Mouse (Mus musculus): ENCODE measurements around the gene Rack1. TPM values are rescaled to one million over a fixed set of nuclear protein-coding genes. Genes with fewer than 3 reads are reported as not detected.

Gene Rack1
- polyA plus RNA-seq, 1 experiment from 2014 or later, result 795 TPM

- Histone ChIP-seq H3K9me3 (replicated peaks; ENCODE audit: low read length) (no peaks in the 10 kb centered on the region), H3K4me1 (replicated peaks; ENCODE audit: insufficient read depth, low read length) (peaks cover 18% of the 10 kb centered on the region), H3K9ac (ENCODE audit: low read depth, low read length) (no peak overlapping the region), H3K27me3 (ENCODE audit: insufficient read depth, low read length) (no peaks in the 10 kb centered on the region), H3K36me3 (ENCODE audit: insufficient read depth, low read length) (peaks cover 37% of the 10 kb centered on the region; the same call in 1 of the 2 replicates), H3K4me3 (replicated peaks; ENCODE audit: low read depth, low read length) (no peak overlapping the region), H3K27ac (no peak overlapping the region), H3K4me2 (ENCODE audit: low read length) (no peak overlapping the region)
- no peak for DNase-seq (ENCODE audit: low spot score)
- no peak for ATAC-seq (replicated peaks; ENCODE audit: low FRiP score, low read depth)
- TF ChIP-seq CTCF (IDR thresholded peaks at IDR 0.05; ENCODE audit: low read depth), result no peak
Observed at GRCm38 (mm10) chr11:48813782-48814181, 13.7 kb downstream of the Rack1 start.

GRCm38 (mm10) chr11:48815851-48816250, 15.7 kb downstream of the Rack1 start:
- Histone ChIP-seq H3K27ac (no peak overlapping the region), H3K36me3 (ENCODE audit: insufficient read depth, low read length) (peaks cover 22% of the 10 kb centered on the region; the same call in 1 of the 2 replicates), H3K9me3 (replicated peaks; ENCODE audit: low read length) (no peaks in the 10 kb centered on the region), H3K9ac (ENCODE audit: low read depth, low read length) (peak overlapping the region; percentile 93; the same call in 1 of the 2 replicates), H3K4me1 (replicated peaks; ENCODE audit: insufficient read depth, low read length) (peaks cover 18% of the 10 kb centered on the region), H3K27me3 (ENCODE audit: insufficient read depth, low read length) (no peaks in the 10 kb centered on the region), H3K4me3 (replicated peaks; ENCODE audit: low read depth, low read length) (peak overlapping the region; percentile 77), H3K4me2 (ENCODE audit: low read length) (peak overlapping the region; percentile 68)
- 65% methylated on average over 16 of the region's 16 CpGs for WGBS
- DNase-seq (ENCODE audit: low spot score), result no peak
- TF ChIP-seq CTCF (IDR thresholded peaks at IDR 0.05; ENCODE audit: low read depth), result no peak
- ATAC-seq (replicated peaks; ENCODE audit: low FRiP score, low read depth), result no peak

- Histone ChIP-seq H3K27ac (peak overlapping the region; percentile 96), H3K9ac (ENCODE audit: low read depth, low read length) (peak overlapping the region; percentile 93), H3K4me1 (replicated peaks; ENCODE audit: insufficient read depth, low read length) (peaks cover 18% of the 10 kb centered on the region), H3K9me3 (replicated peaks; ENCODE audit: low read length) (no peaks in the 10 kb centered on the region), H3K4me2 (ENCODE audit: low read length) (peak overlapping the region; percentile 68), H3K27me3 (ENCODE audit: insufficient read depth, low read length) (no peaks in the 10 kb centered on the region), H3K36me3 (ENCODE audit: insufficient read depth, low read length) (peaks cover 18% of the 10 kb centered on the region; the same call in 1 of the 2 replicates), H3K4me3 (replicated peaks; ENCODE audit: low read depth, low read length) (peak overlapping the region; percentile 77)
- 1% methylated on average over 18 of the region's 23 CpGs for WGBS
- ATAC-seq (replicated peaks; ENCODE audit: low FRiP score, low read depth) (peak; percentile 60), DNase-seq (ENCODE audit: low spot score) (peak; percentile 71)
- no peak for TF ChIP-seq CTCF (IDR thresholded peaks at IDR 0.05; ENCODE audit: low read depth)
Observed at GRCm38 (mm10) chr11:48816281-48816781, 16.2 kb downstream of the Rack1 start.

- TF ChIP-seq CTCF (IDR thresholded peaks at IDR 0.05; ENCODE audit: low read depth), result peak; percentile 22; the same call in 1 of the 2 replicates
- H3K27ac ChIP-seq, result peak within 1 kb of the TSS; percentile 96
- peaks cover 11% of the 10 kb centered on the region; the same call in 1 of the 2 replicates for H3K36me3 ChIP-seq (ENCODE audit: insufficient read depth, low read length)
- WGBS, result under 1% methylated on average over 71 of the region's 77 CpGs
- H3K9me3 ChIP-seq (replicated peaks; ENCODE audit: low read length), result no peaks in the 10 kb centered on the region
- H3K27me3 ChIP-seq (ENCODE audit: insufficient read depth, low read length), result no peaks in the 10 kb centered on the region
- peak within 1 kb of the TSS; percentile 93 for H3K9ac ChIP-seq (ENCODE audit: low read depth, low read length)
- H3K4me1 ChIP-seq (replicated peaks; ENCODE audit: insufficient read depth, low read length), result peaks cover 18% of the 10 kb centered on the region
- H3K4me3 ChIP-seq (replicated peaks; ENCODE audit: low read depth, low read length), result peak within 1 kb of the TSS; percentile 77
- ATAC-seq (replicated peaks; ENCODE audit: low FRiP score, low read depth) (peak; percentile 96), DNase-seq (ENCODE audit: low spot score) (peak; percentile 98)
- H3K4me2 ChIP-seq (ENCODE audit: low read length), result peak within 1 kb of the TSS; percentile 68
Observed at GRCm38 (mm10) chr11:48816800-48817665, 16.9 kb downstream of the Rack1 start, which contains the start of gene Trim41. Trim41 (minus strand) TSS chr11:48817353.

GRCm38 (mm10) chr11:48817794-48818193, 17.7 kb downstream of the Rack1 start:
- ATAC-seq (replicated peaks; ENCODE audit: low FRiP score, low read depth), result no peak
- H3K27ac ChIP-seq, result peak overlapping the region; percentile 96
- 6% methylated on average over 9 of the region's 9 CpGs for WGBS

GRCm38 (mm10) chr11:48818346-48818745, 18.2 kb downstream of the Rack1 start:
- H3K4me3 ChIP-seq (replicated peaks; ENCODE audit: low read depth, low read length), result peak overlapping the region; percentile 77
- 0 out of 2 replicates have a peak, but pooled peaks cover 7% of the 10 kb centered on the region for H3K36me3 ChIP-seq (ENCODE audit: insufficient read depth, low read length)
- DNase-seq (ENCODE audit: low spot score) (peak; percentile 92), ATAC-seq (replicated peaks; ENCODE audit: low FRiP score, low read depth) (no peak)
- TF ChIP-seq CTCF (IDR thresholded peaks at IDR 0.05; ENCODE audit: low read depth), result no peak
- peak overlapping the region; percentile 93; the same call in 1 of the 2 replicates for H3K9ac ChIP-seq (ENCODE audit: low read depth, low read length)
- under 1% methylated on average over 16 of the region's 16 CpGs for WGBS
- no peaks in the 10 kb centered on the region for H3K9me3 ChIP-seq (replicated peaks; ENCODE audit: low read length)
- no peaks in the 10 kb centered on the region for H3K27me3 ChIP-seq (ENCODE audit: insufficient read depth, low read length)
- peaks cover 18% of the 10 kb centered on the region for H3K4me1 ChIP-seq (replicated peaks; ENCODE audit: insufficient read depth, low read length)
- H3K27ac ChIP-seq, result 0 out of 2 replicates have a peak overlapping the region, but pooled peaks have one; percentile 96
- H3K4me2 ChIP-seq (ENCODE audit: low read length), result peak overlapping the region; percentile 68

More at GRCm38 (mm10) chr11:48817794-48818193, 17.7 kb downstream of the Rack1 start:
- H3K4me2 ChIP-seq (ENCODE audit: low read length), result peak overlapping the region; percentile 68
- no peak for TF ChIP-seq CTCF (IDR thresholded peaks at IDR 0.05; ENCODE audit: low read depth)
- peak overlapping the region; percentile 77 for H3K4me3 ChIP-seq (replicated peaks; ENCODE audit: low read depth, low read length)
- peak; percentile 48 for DNase-seq (ENCODE audit: low spot score)
- peaks cover 18% of the 10 kb centered on the region for H3K4me1 ChIP-seq (replicated peaks; ENCODE audit: insufficient read depth, low read length)
- H3K36me3 ChIP-seq (ENCODE audit: insufficient read depth, low read length), result 0 out of 2 replicates have a peak, but pooled peaks cover 7% of the 10 kb centered on the region
- H3K9ac ChIP-seq (ENCODE audit: low read depth, low read length), result peak overlapping the region; percentile 93; the same call in 1 of the 2 replicates
- H3K9me3 ChIP-seq (replicated peaks; ENCODE audit: low read length), result no peaks in the 10 kb centered on the region
- no peaks in the 10 kb centered on the region for H3K27me3 ChIP-seq (ENCODE audit: insufficient read depth, low read length)

All from kidney, postnatal 0 days (tissue).